Mouse (Mus musculus): Measurements from ENCODE around the gene Ctf1. TPM values are rescaled to one million over a fixed set of nuclear protein-coding genes. Genes with fewer than 3 reads are reported as not detected.
A peak's percentile ranks its signal among the peaks of the same experiment; 100 is the strongest.

Ctf1 gene
- total and polyA plus RNA-seq, 2 experiments from 2014 or later, result 3.8 to 6.5 TPM

GRCm38 (mm10) chr7:127672776-127673175 lies 39.8 kb upstream of the Ctf1 start:
- WGBS, result 83% methylated on average over 4 of the region's 4 CpGs
- DNase-seq (no peak), ATAC-seq (no peak)
- no peak overlapping the region for H3K4me3 ChIP-seq (ENCODE audit: low read depth, low read length)
- TF ChIP-seq CTCF (IDR thresholded peaks at IDR 0.05; ENCODE audit: low read depth), result no peak
- no peaks in the 10 kb centered on the region for H3K27me3 ChIP-seq (ENCODE audit: insufficient read depth, low read length)
- H3K4me2 ChIP-seq (ENCODE audit: low read depth), result no peak overlapping the region
- no peaks in the 10 kb centered on the region; the same call in 1 of the 2 replicates for H3K36me3 ChIP-seq (ENCODE audit: insufficient read depth)
- 0 out of 2 replicates have a peak, but pooled peaks cover 2% of the 10 kb centered on the region for H3K4me1 ChIP-seq (ENCODE audit: insufficient read depth)
- no peak overlapping the region for H3K27ac ChIP-seq (ENCODE audit: low read depth, low read length)
- no peak overlapping the region for H3K9ac ChIP-seq
- no peaks in the 10 kb centered on the region for H3K9me3 ChIP-seq (ENCODE audit: low read length)

GRCm38 (mm10) chr7:127674977-127675376 lies 37.6 kb upstream of the Ctf1 start:
- ATAC-seq (peak; percentile 93), DNase-seq (peak; percentile 93)
- Histone ChIP-seq H3K9me3 (ENCODE audit: low read length) (no peaks in the 10 kb centered on the region), H3K36me3 (ENCODE audit: insufficient read depth) (no peaks in the 10 kb centered on the region; the same call in 1 of the 2 replicates), H3K4me1 (ENCODE audit: insufficient read depth) (0 out of 2 replicates have a peak, but pooled peaks cover 2% of the 10 kb centered on the region), H3K9ac (no peak overlapping the region), H3K27me3 (ENCODE audit: insufficient read depth, low read length) (no peaks in the 10 kb centered on the region), H3K4me2 (ENCODE audit: low read depth) (no peak overlapping the region), H3K4me3 (ENCODE audit: low read depth, low read length) (no peak overlapping the region), H3K27ac (ENCODE audit: low read depth, low read length) (peak overlapping the region; percentile 62)
- TF ChIP-seq CTCF (IDR thresholded peaks at IDR 0.05; ENCODE audit: low read depth), result peak; percentile 97
- 1% methylated on average over 5 of the region's 5 CpGs for WGBS

GRCm38 (mm10) chr7:127675391-127675811 lies 37.1 kb upstream of the Ctf1 start:
- no peak for TF ChIP-seq CTCF (IDR thresholded peaks at IDR 0.05; ENCODE audit: low read depth)
- no peak for DNase-seq
- no peak overlapping the region for H3K4me3 ChIP-seq (ENCODE audit: low read depth, low read length)
- ATAC-seq, result peak; percentile 87
- no peaks in the 10 kb centered on the region for H3K9me3 ChIP-seq (ENCODE audit: low read length)
- no peaks in the 10 kb centered on the region; the same call in 1 of the 2 replicates for H3K36me3 ChIP-seq (ENCODE audit: insufficient read depth)
- no peaks in the 10 kb centered on the region for H3K27me3 ChIP-seq (ENCODE audit: insufficient read depth, low read length)
- H3K4me1 ChIP-seq (ENCODE audit: insufficient read depth), result 0 out of 2 replicates have a peak, but pooled peaks cover 2% of the 10 kb centered on the region
- H3K27ac ChIP-seq (ENCODE audit: low read depth, low read length), result peak overlapping the region; percentile 62
- WGBS, result 70% methylated on average over 9 of the region's 9 CpGs
- no peak overlapping the region for H3K9ac ChIP-seq
- no peak overlapping the region for H3K4me2 ChIP-seq (ENCODE audit: low read depth)

GRCm38 (mm10) chr7:127677077-127677476 lies 35.5 kb upstream of the Ctf1 start:
- TF ChIP-seq CTCF (IDR thresholded peaks at IDR 0.05; ENCODE audit: low read depth), result peak; percentile 67
- Histone ChIP-seq H3K4me1 (ENCODE audit: insufficient read depth) (0 out of 2 replicates have a peak, but pooled peaks cover 2% of the 10 kb centered on the region), H3K9me3 (ENCODE audit: low read length) (no peaks in the 10 kb centered on the region), H3K27ac (ENCODE audit: low read depth, low read length) (no peak overlapping the region), H3K27me3 (ENCODE audit: insufficient read depth, low read length) (no peaks in the 10 kb centered on the region), H3K4me3 (ENCODE audit: low read depth, low read length) (no peak overlapping the region), H3K4me2 (ENCODE audit: low read depth) (no peak overlapping the region), H3K9ac (no peak overlapping the region), H3K36me3 (ENCODE audit: insufficient read depth) (no peaks in the 10 kb centered on the region; the same call in 1 of the 2 replicates)
- ATAC-seq (no peak), DNase-seq (no peak)
- WGBS, result 62% methylated on average over 6 of the region's 6 CpGs

GRCm38 (mm10) chr7:127677609-127678008 lies 34.9 kb upstream of the Ctf1 start:
- H3K4me3 ChIP-seq (ENCODE audit: low read depth, low read length), result no peak overlapping the region
- no peak for DNase-seq
- H3K4me1 ChIP-seq (ENCODE audit: insufficient read depth), result 0 out of 2 replicates have a peak, but pooled peaks cover 2% of the 10 kb centered on the region
- no peak for ATAC-seq
- no peak for TF ChIP-seq CTCF (IDR thresholded peaks at IDR 0.05; ENCODE audit: low read depth)
- H3K27me3 ChIP-seq (ENCODE audit: insufficient read depth, low read length), result no peaks in the 10 kb centered on the region
- no peak overlapping the region for H3K27ac ChIP-seq (ENCODE audit: low read depth, low read length)
- H3K9me3 ChIP-seq (ENCODE audit: low read length), result no peaks in the 10 kb centered on the region
- H3K9ac ChIP-seq, result no peak overlapping the region
- 91% methylated on average over 4 of the region's 4 CpGs for WGBS
- H3K4me2 ChIP-seq (ENCODE audit: low read depth), result no peak overlapping the region
- no peaks in the 10 kb centered on the region; the same call in 1 of the 2 replicates for H3K36me3 ChIP-seq (ENCODE audit: insufficient read depth)

GRCm38 (mm10) chr7:127678811-127679210 lies 33.7 kb upstream of the Ctf1 start:
- Histone ChIP-seq H3K4me2 (ENCODE audit: low read depth) (no peak overlapping the region), H3K36me3 (ENCODE audit: insufficient read depth) (no peaks in the 10 kb centered on the region; the same call in 1 of the 2 replicates), H3K9me3 (ENCODE audit: low read length) (no peaks in the 10 kb centered on the region), H3K4me3 (ENCODE audit: low read depth, low read length) (no peak overlapping the region), H3K9ac (no peak overlapping the region), H3K27ac (ENCODE audit: low read depth, low read length) (no peak overlapping the region), H3K4me1 (ENCODE audit: insufficient read depth) (0 out of 2 replicates have a peak, but pooled peaks cover 2% of the 10 kb centered on the region), H3K27me3 (ENCODE audit: insufficient read depth, low read length) (no peaks in the 10 kb centered on the region)
- DNase-seq (no peak), ATAC-seq (no peak)
- no peak for TF ChIP-seq CTCF (IDR thresholded peaks at IDR 0.05; ENCODE audit: low read depth)
- 50% methylated on average over 2 of the region's 2 CpGs for WGBS

- Histone ChIP-seq H3K4me3 (ENCODE audit: low read depth, low read length) (no peak overlapping the region), H3K4me2 (ENCODE audit: low read depth) (no peak overlapping the region), H3K27ac (ENCODE audit: low read depth, low read length) (no peak overlapping the region), H3K27me3 (ENCODE audit: insufficient read depth, low read length) (no peaks in the 10 kb centered on the region), H3K4me1 (ENCODE audit: insufficient read depth) (no peaks in the 10 kb centered on the region), H3K9ac (no peak overlapping the region), H3K9me3 (ENCODE audit: low read length) (no peaks in the 10 kb centered on the region), H3K36me3 (ENCODE audit: insufficient read depth) (no peaks in the 10 kb centered on the region)
- no peak for TF ChIP-seq CTCF (IDR thresholded peaks at IDR 0.05; ENCODE audit: low read depth)
- 92% methylated on average over 13 of the region's 13 CpGs for WGBS
- no peak for DNase-seq
- ATAC-seq, result no peak
Measured at GRCm38 (mm10) chr7:127680541-127680940, 32.0 kb upstream of the Ctf1 start.

All from forebrain, postnatal 0 days (tissue).